Mouse (Mus musculus) kidney, postnatal 25 days (tissue): ENCODE results near the gene Gzmn.
"Not testable (repeated sequence)": the region's sequence is repeated elsewhere in the genome, so short reads cannot be mapped to it uniquely, and the experiment has no call there.

ENCODE experiments used
- DNase-seq, 2 experiments: peaks; one replicate each; pipeline ENCODE4 v3.0.0; 2021; ENCODE audit warnings: mixed read lengths in 2 of 2

Gene Gzmn

DNA sequence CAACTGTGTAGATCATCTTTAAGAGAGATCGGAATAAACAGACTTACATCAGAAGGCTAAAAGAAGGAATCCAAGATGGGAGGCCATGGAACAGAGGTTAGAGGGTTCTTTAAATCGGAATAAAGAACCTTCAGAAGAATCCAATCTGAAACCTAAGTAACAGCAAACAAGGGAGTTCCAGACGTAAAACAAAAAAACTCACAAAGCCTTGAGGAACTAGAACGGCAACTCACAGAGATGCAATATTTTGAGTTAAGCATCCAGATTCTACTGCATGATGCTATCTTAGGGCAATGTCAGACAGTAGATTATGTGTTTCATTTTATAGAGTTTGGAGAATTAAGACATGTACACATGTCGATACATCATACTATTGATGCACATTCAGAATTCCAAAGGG is at the start of gene Gzmn:
TSS of gene Gzmn (minus strand) at position 101 of the 400 bp plus-strand sequence.
- DNase-seq: no peak

GRCm38 (mm10) chr14:56211317-56211716 is 36.9 kb upstream of the Gzmn start, which contains the start of gene Gzmf:
Gzmf (minus strand) TSS chr14:56211417.
- DNase-seq: no peak

DNA sequence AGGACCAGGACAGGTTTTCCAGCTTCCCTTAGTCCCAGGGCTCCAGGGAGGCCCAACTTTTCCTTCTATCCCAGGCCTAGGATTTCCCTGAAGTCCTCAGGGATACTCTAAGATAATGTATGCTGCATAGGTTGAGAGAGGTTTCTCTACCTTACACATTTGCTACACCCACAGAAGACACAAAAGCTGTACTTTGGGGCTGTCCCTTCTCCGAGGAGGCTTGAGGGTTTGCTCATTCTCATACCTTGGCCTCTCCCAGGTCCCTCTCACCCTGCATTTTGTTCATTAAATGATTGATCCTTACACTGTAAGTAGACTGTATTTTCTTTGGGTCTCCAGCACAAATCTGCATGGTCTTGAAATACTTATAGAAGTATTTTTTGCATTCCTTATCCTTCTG is 31.2 kb upstream of the Gzmn start:
- no peak for DNase-seq

- peak in 1 of 2 experiments; percentile 50 for DNase-seq
Observed at GRCm38 (mm10) chr14:56205021-56205420, 30.6 kb upstream of the Gzmn start.

DNA sequence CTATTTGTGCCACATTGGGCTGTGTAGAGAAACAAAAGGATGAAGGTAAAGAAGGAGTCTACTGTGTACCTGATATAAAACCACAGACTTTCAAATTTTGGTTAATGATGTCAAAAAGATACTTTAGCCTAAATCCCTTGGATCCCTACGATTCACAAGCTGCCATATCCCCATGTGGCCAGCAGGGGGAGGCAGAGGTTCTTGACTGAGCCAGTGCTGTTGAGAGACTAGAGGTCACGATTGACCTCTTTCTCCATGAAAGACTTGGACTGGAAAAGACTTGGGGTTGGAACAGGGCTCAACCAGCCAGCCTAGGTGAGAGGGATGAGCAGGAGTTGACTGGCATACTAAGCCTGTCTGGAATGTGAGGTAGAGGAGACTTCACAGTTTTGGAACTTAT is 29.6 kb upstream of the Gzmn start:
- DNase-seq: peak; percentile 70 to 77

DNA sequence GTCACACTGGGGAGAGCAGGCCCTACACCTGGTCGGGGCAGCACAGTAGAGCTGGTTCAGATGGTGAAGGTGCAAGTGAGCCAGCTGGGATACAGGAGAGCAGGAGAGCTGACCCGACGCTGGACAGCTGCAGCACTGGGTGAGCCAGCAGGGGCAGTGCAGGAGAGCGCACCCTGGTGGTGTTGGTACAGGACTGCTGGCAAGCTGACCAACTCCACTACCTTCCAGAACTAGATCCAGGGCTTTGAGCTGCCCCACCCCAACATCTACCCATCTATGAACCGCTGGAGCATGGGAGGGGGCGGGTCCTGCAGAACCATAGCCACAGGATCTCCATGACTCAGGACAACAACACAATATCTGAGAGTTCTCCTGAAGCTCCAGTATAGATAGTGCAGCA is 12.5 kb upstream of the Gzmn start:
- no peak for DNase-seq

- DNase-seq: no peak
Observed at GRCm38 (mm10) chr14:56186521-56186920, 12.1 kb upstream of the Gzmn start.

DNA sequence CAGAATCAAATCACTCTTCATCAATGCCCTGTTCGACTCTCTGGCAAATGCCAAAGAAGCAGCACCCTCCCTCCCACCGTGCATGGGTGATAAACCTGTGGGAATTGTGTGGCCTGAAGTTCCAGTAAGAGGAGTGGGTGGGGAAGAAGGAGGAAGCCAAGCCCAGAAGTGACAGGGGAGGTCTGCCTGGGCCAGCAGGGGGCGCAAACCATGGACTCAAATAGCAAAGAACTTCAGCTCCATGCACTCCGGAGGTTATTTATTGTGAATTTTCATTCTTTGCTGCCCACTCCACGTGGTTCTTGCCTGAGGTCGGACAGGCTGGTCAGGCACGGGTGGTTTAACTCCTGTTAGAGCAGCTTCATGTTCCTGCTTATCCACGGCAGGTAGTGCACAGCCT is 3.3 kb upstream of the Gzmn start:
- peak; percentile 39 to 62 for DNase-seq

DNA sequence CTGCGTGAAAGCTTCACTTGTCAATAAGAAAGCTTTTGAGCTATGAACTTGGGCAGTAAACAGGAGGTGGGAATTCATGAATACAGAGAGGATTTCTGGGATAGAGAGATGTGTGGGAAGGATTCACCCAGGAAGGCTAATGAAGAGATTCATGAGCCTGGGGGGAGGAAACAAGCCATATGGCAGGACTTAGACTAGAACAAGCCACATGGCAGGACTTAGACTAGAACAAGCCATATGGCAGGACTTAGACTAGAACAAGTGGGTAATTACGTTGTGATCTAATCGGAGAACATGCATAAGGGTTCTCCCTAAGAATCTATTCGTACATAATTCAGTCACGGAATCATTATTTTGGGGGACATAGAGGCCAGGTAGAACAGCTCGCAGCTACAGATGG is 1.0 kb downstream of the Gzmn start:
- DNase-seq: no peak

DNA sequence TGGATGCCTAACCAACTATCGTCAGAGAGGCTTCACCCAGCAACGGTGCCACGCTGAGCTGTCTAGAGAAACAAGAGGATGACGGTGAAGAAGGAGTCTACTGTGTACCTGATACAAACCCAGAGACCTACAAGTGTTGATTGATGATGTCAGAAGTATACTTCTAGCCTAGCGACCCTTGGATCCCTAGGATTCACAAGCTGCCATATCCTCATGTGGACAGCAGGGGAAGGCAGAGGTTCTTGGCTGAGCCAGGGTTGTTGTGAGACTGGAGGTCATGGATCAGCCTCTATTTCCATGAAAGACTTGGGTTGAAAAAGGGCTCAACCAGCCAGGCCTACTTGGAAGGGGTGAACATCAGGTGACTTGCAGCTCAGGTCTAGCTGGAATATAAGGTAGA is 1.7 kb downstream of the Gzmn start:
- no peak for DNase-seq

DNA sequence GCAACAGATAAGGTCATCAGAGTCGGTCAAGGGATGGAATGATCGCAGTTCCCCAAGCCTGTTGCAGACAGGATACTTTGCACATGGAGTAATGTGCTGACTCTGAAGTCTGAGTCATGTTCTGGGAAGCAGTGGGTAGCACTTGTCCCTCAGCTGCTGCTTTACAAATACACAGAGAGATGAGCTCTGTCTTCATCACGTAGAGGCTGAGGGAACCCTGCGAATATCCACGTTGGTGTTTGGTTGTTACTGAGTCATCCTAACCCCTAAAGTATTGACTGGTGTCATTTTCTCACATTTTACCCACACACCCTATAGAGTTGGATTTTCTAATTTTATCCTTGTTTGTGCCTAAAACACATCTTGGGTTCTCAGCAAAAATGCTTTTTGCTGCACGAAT is 6.4 kb downstream of the Gzmn start:
- no peak for DNase-seq

GRCm38 (mm10) chr14:56162109-56162508 is 12.3 kb downstream of the Gzmn start:
- no peak for DNase-seq

GRCm38 (mm10) chr14:56159479-56159878 is 14.9 kb downstream of the Gzmn start, which contains the start of gene Gzmg:
Gzmg (minus strand) TSS chr14:56159579.
- DNase-seq: not testable (repeated sequence)

DNA sequence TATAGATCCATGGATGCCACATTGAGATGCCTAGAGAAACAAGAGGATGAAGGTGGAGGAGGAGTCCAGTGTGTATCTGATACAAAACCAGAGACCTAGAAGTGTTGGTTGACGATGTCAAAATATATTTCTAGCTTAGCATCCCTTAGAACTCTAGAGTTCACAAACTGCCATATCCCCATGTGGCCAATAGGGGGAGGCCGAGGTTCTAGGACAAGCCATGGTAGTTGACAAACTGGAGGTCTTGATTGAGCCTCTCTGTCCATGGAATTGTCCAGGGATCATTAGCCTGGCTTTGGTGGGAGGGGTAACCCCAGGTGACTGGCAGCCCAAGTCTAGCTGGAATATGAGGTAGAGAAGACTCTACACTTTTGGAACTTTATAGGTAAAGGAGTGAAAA is 19.1 kb downstream of the Gzmn start:
- DNase-seq: no peak

- not testable (repeated sequence) for DNase-seq
Observed at GRCm38 (mm10) chr14:56133675-56134074, 40.7 kb downstream of the Gzmn start.

- not testable (repeated sequence) for DNase-seq
Observed at GRCm38 (mm10) chr14:56132508-56132907, 41.9 kb downstream of the Gzmn start, which contains the start of gene Gzmd. Gzmd (minus strand) TSS chr14:56132608.

DNA sequence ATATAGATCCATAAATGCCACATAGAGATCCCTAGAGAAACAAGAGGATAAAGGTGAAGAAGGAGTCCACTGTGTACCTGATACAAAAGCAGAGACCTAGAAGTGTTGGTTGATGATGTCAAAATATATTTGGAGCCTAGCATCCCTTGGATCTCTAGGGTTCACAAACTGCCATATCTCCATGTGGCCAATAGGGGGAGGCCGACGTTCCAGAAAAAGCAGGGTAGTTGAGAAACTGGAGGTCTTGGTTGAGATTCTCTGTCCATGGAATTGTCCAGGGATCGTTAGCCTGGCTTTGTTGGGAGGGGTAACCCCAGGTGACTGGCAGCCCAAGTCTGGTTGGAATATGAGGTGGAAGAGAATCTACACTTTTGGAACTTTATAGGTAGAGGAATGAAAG is 46.1 kb downstream of the Gzmn start:
- DNase-seq: no peak

DNA sequence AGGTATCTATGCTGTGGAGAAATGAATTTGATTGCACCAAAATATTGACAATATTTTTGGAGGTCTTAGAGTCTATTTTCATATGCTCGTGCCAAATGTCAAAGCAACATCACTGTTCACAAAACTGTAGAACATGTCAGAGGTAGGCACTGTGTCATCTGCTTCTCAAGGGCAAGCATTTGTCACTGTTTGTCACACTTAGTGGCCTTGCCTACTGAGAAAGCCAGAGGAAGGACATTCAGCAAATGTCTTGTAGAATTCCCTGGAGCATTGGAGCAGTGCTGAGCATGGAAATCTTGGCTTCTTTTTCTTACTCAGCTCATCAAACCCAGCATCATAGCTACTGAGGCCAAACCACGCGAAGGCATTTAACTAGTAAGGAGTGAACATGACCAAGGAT is 50.9 kb downstream of the Gzmn start:
- DNase-seq: no peak

- no peak for DNase-seq
Observed at GRCm38 (mm10) chr14:56120525-56120924, 53.9 kb downstream of the Gzmn start, which contains the start of gene Gzme. Gzme (minus strand) TSS chr14:56120625.
